Mouse (Mus musculus) liver, postnatal 0 days (tissue): ENCODE measurements around the gene E130309D02Rik.
A peak's percentile ranks its signal among the peaks of the same experiment; 100 is the strongest.

Experiments used
- CTCF ChIP-seq: sonication (generic); IDR thresholded peaks from 2 replicates; pipeline ENCODE4 v1.5.1; 2016; ENCODE audit warnings: antibody characterized with exemption, low read depth
- EP300 ChIP-seq: IDR thresholded peaks from 2 replicates; pipeline ENCODE4 v1.6.1; 2016; ENCODE audit warnings: antibody characterized with exemption, low read depth, mild to moderate bottlenecking

DNA sequence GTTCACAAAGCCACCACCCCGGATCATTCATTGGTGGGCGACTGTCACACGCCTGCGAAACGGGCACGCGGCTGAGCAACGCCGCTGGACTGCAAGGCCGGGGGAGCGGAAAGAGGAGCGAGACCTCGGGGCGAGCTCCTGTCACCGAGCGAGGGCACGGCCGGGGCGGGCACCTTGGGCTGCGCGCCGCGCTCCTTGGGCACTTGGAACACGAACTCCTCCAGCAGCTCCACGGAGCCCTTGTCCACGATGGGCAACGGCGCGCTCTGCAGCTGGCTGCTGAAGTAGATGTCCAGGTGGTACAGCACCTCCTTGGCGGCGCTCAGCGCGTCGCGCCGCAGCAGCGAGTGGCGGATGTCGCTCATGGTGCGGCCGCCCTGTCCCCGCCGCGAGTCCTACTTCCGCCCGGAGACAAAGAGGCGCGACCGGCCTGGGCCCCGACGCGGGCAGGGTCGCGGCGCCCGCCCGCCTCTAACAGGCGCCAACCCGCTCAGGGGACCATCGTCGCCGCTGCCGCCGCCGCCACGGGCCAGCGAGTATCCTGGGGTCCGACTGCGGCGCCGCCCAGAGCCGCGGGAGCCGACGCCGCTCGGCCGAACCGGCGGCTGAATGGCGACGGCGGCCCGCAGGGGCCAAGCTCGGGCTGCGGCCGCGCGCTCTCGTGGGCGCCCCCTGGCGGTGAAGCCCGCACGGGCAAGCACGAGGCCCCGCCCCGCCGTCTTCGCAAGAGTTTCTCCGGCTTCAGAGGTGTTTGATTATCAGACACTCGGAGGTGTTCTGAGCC, at the start of gene E130309D02Rik:
- peak; percentile 85 for TF ChIP-seq CTCF
- TF ChIP-seq EP300 = no peak
